Mouse (Mus musculus): ENCODE results near the gene Tmem145. TPM values are rescaled to one million over a fixed set of nuclear protein-coding genes. Genes with fewer than 3 reads are reported as not detected.
A peak's percentile ranks its signal among the peaks of the same experiment; 100 is the strongest.

The Tmem145 gene
- total RNA-seq, 2 experiments from 2014 or later = not detected

- no peak for ATAC-seq (ENCODE audit: poor library complexity, severe bottlenecking)
Measured at GRCm38 (mm10) chr7:25275555-25276298, 30.2 kb upstream of the Tmem145 start.

GRCm38 (mm10) chr7:25277405-25277804 lies 28.5 kb upstream of the Tmem145 start:
- no peak for ATAC-seq (ENCODE audit: poor library complexity, severe bottlenecking)

- ATAC-seq (ENCODE audit: poor library complexity, severe bottlenecking) = no peak
Measured at GRCm38 (mm10) chr7:25277998-25278340, 27.9 kb upstream of the Tmem145 start.

- peak; percentile 31 for ATAC-seq (ENCODE audit: poor library complexity, severe bottlenecking)
Measured at GRCm38 (mm10) chr7:25278341-25279075, 27.4 kb upstream of the Tmem145 start.

- peak; percentile 8; the same call in 1 of the 2 replicates for ATAC-seq (ENCODE audit: poor library complexity, severe bottlenecking)
Measured at GRCm38 (mm10) chr7:25279076-25279860, 26.6 kb upstream of the Tmem145 start.

GRCm38 (mm10) chr7:25279861-25280791 lies 25.8 kb upstream of the Tmem145 start:
- ATAC-seq (ENCODE audit: poor library complexity, severe bottlenecking) = no peak

- peak; percentile 7; the same call in 1 of the 2 replicates for ATAC-seq (ENCODE audit: poor library complexity, severe bottlenecking)
Measured at GRCm38 (mm10) chr7:25281166-25281733, 24.7 kb upstream of the Tmem145 start.

GRCm38 (mm10) chr7:25281734-25282601 lies 23.9 kb upstream of the Tmem145 start:
- peak; percentile 73 for ATAC-seq (ENCODE audit: poor library complexity, severe bottlenecking)

- no peak for ATAC-seq (ENCODE audit: poor library complexity, severe bottlenecking)
Measured at GRCm38 (mm10) chr7:25282731-25283211, 23.1 kb upstream of the Tmem145 start.

GRCm38 (mm10) chr7:25283637-25284036 lies 22.3 kb upstream of the Tmem145 start:
- peak; percentile 20 for ATAC-seq (ENCODE audit: poor library complexity, severe bottlenecking)

GRCm38 (mm10) chr7:25284171-25284570 lies 21.7 kb upstream of the Tmem145 start:
- ATAC-seq (ENCODE audit: poor library complexity, severe bottlenecking) = no peak

GRCm38 (mm10) chr7:25284766-25285165 lies 21.1 kb upstream of the Tmem145 start:
- ATAC-seq (ENCODE audit: poor library complexity, severe bottlenecking) = no peak

- ATAC-seq (ENCODE audit: poor library complexity, severe bottlenecking) = no peak
Measured at GRCm38 (mm10) chr7:25285511-25286238, 20.2 kb upstream of the Tmem145 start.

GRCm38 (mm10) chr7:25286989-25287388 lies 18.9 kb upstream of the Tmem145 start:
- ATAC-seq (ENCODE audit: poor library complexity, severe bottlenecking) = no peak

GRCm38 (mm10) chr7:25288011-25288410 lies 17.9 kb upstream of the Tmem145 start:
- no peak for ATAC-seq (ENCODE audit: poor library complexity, severe bottlenecking)

GRCm38 (mm10) chr7:25288721-25289120 lies 17.2 kb upstream of the Tmem145 start:
- ATAC-seq (ENCODE audit: poor library complexity, severe bottlenecking) = no peak

- no peak for ATAC-seq (ENCODE audit: poor library complexity, severe bottlenecking)
Measured at GRCm38 (mm10) chr7:25289925-25290324, 16.0 kb upstream of the Tmem145 start.

GRCm38 (mm10) chr7:25290463-25290862 lies 15.4 kb upstream of the Tmem145 start:
- ATAC-seq (ENCODE audit: poor library complexity, severe bottlenecking) = no peak
